Mouse (Mus musculus): ENCODE measurements at regions not wholly inside any gene's neighbourhood (a gene's known extent, or its start where the extent isn't known, plus 50 kb on each side); places are given as distances from the start of the nearest gene placed in this dataset.
A peak's percentile ranks its signal among the peaks of the same experiment; 100 is the strongest.

GRCm38 (mm10) chr15:57052287-57052686, 425.1 kb downstream of the Slc22a22 start:
- intact Hi-C loops (cut with DNase I) = no loop called here
- no peaks in the 10 kb centered on the region for H3K4me1 ChIP-seq (ENCODE audit: control insufficient read depth, insufficient read depth, low read length)

GRCm38 (mm10) chr15:57036806-57037566, 440.4 kb downstream of the Slc22a22 start:
- Histone ChIP-seq H3K36me3 (ENCODE audit: control insufficient read depth, insufficient read depth, low read length) (no peaks in the 10 kb centered on the region), H3K4me1 (ENCODE audit: control insufficient read depth, insufficient read depth, low read length) (no peaks in the 10 kb centered on the region), H3K79me2 (replicated peaks; ENCODE audit: control insufficient read depth, insufficient read depth, low read length) (no peaks in the 10 kb centered on the region), H3K27ac (no peak overlapping the region), H3K9ac (ENCODE audit: low read depth, low read length) (no peak overlapping the region), H3K4me3 (no peak overlapping the region), H3K27me3 (ENCODE audit: control insufficient read depth, insufficient read depth, low read length) (no peaks in the 10 kb centered on the region)
- 56% methylated on average over 4 of the region's 4 CpGs for WGBS
- intact Hi-C loops (cut with DNase I) = no loop called here
- peak in 1 of 2 experiments; percentile 4 for DNase-seq
- no peak for TF ChIP-seq EP300 (IDR thresholded peaks at IDR 0.05; ENCODE audit: insufficient read depth, low read depth, low read length)
- TF ChIP-seq POLR2A (IDR thresholded peaks at IDR 0.05; ENCODE audit: insufficient read depth, low read depth, low read length) = no peak
- no peak for TF ChIP-seq CTCF (IDR thresholded peaks at IDR 0.05)

More at GRCm38 (mm10) chr15:57052287-57052686, 425.1 kb downstream of the Slc22a22 start:
- Histone ChIP-seq H3K9ac (ENCODE audit: low read depth, low read length) (no peak overlapping the region), H3K27ac (no peak overlapping the region), H3K36me3 (ENCODE audit: control insufficient read depth, insufficient read depth, low read length) (no peaks in the 10 kb centered on the region), H3K4me3 (no peak overlapping the region), H3K27me3 (ENCODE audit: control insufficient read depth, insufficient read depth, low read length) (no peaks in the 10 kb centered on the region), H3K79me2 (replicated peaks; ENCODE audit: control insufficient read depth, insufficient read depth, low read length) (no peaks in the 10 kb centered on the region)
- TF ChIP-seq EP300 (IDR thresholded peaks at IDR 0.05; ENCODE audit: insufficient read depth, low read depth, low read length) = no peak
- TF ChIP-seq CTCF (IDR thresholded peaks at IDR 0.05) = no peak
- no peak for TF ChIP-seq POLR2A (IDR thresholded peaks at IDR 0.05; ENCODE audit: insufficient read depth, low read depth, low read length)
- no peak for DNase-seq
- 78% methylated on average over 1 of the region's 1 CpGs for WGBS

- Histone ChIP-seq H3K4me1 (ENCODE audit: control insufficient read depth, insufficient read depth, low read length) (no peaks in the 10 kb centered on the region), H3K4me3 (no peak overlapping the region), H3K79me2 (replicated peaks; ENCODE audit: control insufficient read depth, insufficient read depth, low read length) (no peaks in the 10 kb centered on the region), H3K27ac (no peak overlapping the region), H3K36me3 (ENCODE audit: control insufficient read depth, insufficient read depth, low read length) (no peaks in the 10 kb centered on the region), H3K9ac (ENCODE audit: low read depth, low read length) (no peak overlapping the region), H3K27me3 (ENCODE audit: control insufficient read depth, insufficient read depth, low read length) (no peaks in the 10 kb centered on the region)
- intact Hi-C loops (cut with DNase I) = no loop called here
- WGBS = 49% methylated on average over 1 of the region's 1 CpGs
- DNase-seq = no peak
- TF ChIP-seq CTCF (IDR thresholded peaks at IDR 0.05) (no peak), POLR2A (IDR thresholded peaks at IDR 0.05; ENCODE audit: insufficient read depth, low read depth, low read length) (no peak), EP300 (IDR thresholded peaks at IDR 0.05; ENCODE audit: insufficient read depth, low read depth, low read length) (no peak)
Measured at GRCm38 (mm10) chr15:57033012-57033411, 444.4 kb downstream of the Slc22a22 start.
